Mouse (Mus musculus): ENCODE measurements around the gene Fstl5.
"Not testable (repeated sequence)": the region's sequence is repeated elsewhere in the genome, so short reads cannot be mapped to it uniquely, and the experiment has no call there.

Fstl5 gene

DNA sequence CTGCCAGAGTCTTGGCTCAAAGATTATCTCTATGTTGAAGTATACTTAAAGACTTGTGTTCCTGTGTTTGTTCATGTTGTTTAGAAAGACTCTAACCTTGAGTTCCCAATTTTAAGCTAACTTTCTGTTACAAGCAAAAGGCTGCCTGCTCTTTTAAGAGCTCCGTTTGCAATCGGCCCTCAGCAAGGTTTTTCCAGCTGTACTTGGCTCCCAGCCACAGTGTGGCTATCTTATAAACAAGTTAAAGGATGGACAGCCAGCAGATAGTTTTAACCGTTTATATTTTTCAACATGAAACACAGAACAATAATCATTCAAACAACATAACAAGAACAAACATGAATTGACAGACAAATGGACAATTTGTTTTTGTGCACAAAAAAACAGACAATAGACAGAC lies 433.8 kb downstream of the Fstl5 start:
- DNase-seq (ENCODE audit: low spot score in 2 of 2): not testable (repeated sequence)

GRCm38 (mm10) chr3:76508811-76509210 lies 434.7 kb downstream of the Fstl5 start:
- DNase-seq (ENCODE audit: low spot score in 2 of 2): no peak

DNA sequence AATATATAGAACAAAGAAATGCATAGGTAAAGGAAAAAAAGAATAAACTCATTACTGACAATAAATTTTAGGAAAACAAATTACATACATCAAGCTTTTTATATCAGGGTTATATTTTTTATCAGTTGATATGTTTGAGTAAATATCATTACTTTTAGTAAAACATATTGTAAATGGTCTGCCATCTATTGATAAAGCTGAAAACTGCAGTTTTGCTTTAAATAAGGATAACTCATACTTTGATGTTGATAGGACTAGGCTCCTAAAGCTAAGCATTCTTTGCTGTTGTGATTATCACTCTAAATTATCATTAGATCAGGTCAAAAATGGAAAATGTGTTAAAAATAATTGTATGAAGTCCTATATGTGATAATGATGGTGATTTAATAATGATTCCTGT lies 493.3 kb downstream of the Fstl5 start:
- no peak for DNase-seq (ENCODE audit: low spot score in 2 of 2)

GRCm38 (mm10) chr3:76572478-76572877 lies 498.4 kb downstream of the Fstl5 start:
- no peak for DNase-seq (ENCODE audit: low spot score in 2 of 2)

- DNase-seq (ENCODE audit: low spot score in 2 of 2): no peak
These were observed 499.0 kb downstream of the Fstl5 start for GRCm38 (mm10) chr3:76572920-76573541.

- no peak for DNase-seq (ENCODE audit: low spot score in 2 of 2)
These were observed 519.1 kb downstream of the Fstl5 start for GRCm38 (mm10) chr3:76593148-76593547.

GRCm38 (mm10) chr3:76620044-76620443 lies 546.0 kb downstream of the Fstl5 start:
- no peak for DNase-seq (ENCODE audit: low spot score in 2 of 2)

DNA sequence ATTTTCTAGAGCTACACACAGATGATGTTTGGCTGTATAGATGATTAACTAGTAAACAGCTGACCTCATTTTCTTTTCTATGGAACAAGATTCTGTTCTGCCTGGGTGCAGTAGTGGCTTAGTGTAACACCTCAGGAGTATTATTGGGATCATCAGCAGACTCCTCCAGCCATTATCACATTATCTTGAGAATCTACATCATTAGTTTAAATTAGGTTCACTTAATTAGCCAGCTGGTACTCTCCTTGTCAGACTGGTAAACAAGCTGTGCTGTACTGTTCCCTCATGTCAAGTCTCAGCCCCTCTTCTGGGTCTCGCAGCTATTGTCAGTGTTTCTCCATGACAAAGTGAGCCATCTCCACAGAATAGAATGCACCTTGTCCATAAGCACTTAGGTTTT lies 580.2 kb downstream of the Fstl5 start:
- DNase-seq (ENCODE audit: low spot score in 2 of 2): no peak

GRCm38 (mm10) chr3:76670859-76671258 lies 596.8 kb downstream of the Fstl5 start:
- no peak for DNase-seq (ENCODE audit: low spot score in 2 of 2)

DNA sequence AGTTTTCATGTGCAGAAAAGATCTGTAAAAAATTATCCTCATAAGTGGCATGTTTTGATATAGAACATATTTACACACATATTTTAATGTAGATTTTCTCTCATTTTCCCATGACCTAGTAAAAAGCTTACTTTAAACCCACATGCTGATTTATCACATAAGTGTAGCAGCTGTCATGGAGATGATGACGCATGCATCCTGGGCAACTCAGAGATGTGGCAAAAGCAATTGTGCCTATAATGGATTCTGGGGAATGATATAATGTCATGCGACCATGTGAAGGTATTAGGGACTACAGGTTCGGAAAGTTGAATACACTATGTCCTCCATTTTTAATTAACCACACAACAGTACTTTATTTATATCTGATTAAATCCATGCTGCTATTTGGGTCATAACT lies 601.9 kb downstream of the Fstl5 start:
- no peak for DNase-seq (ENCODE audit: low spot score in 2 of 2)

- no peak for DNase-seq (ENCODE audit: low spot score in 2 of 2)
These were observed 605.9 kb downstream of the Fstl5 start for GRCm38 (mm10) chr3:76679853-76680545.

GRCm38 (mm10) chr3:76680546-76680883 lies 606.4 kb downstream of the Fstl5 start:
- no peak for DNase-seq (ENCODE audit: low spot score in 2 of 2)

GRCm38 (mm10) chr3:76697134-76697629 lies 623.1 kb downstream of the Fstl5 start:
- DNase-seq (ENCODE audit: low spot score in 2 of 2): no peak

DNA sequence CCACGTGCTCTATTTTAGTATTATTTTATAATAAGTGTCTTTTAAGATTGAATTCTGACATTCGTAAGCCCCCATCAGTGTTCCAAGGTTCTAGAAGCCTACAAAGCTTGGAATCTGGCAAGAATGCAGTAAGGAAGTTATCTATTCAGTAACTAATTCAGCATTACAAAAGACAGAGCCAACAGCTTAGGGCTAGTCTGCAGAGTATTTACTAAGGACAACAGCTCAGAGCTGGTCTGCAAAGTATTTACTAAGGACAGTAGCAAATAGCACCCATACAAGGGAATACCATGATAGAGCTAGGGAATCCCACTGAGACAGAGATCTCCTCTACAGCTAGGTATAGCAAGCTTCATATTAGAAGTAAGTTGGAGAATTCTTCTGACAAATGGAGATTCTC lies 665.2 kb downstream of the Fstl5 start:
- DNase-seq (ENCODE audit: low spot score in 2 of 2): no peak
